Mouse (Mus musculus) retina, postnatal 7 days (tissue): Measurements from ENCODE around the gene Mst1r.

Experiments
- DNase-seq: peaks from one replicate; pipeline ENCODE4 v3.0.0-alpha.2; 2012; ENCODE audit warnings: low read depth, low spot score

Gene Mst1r

DNA sequence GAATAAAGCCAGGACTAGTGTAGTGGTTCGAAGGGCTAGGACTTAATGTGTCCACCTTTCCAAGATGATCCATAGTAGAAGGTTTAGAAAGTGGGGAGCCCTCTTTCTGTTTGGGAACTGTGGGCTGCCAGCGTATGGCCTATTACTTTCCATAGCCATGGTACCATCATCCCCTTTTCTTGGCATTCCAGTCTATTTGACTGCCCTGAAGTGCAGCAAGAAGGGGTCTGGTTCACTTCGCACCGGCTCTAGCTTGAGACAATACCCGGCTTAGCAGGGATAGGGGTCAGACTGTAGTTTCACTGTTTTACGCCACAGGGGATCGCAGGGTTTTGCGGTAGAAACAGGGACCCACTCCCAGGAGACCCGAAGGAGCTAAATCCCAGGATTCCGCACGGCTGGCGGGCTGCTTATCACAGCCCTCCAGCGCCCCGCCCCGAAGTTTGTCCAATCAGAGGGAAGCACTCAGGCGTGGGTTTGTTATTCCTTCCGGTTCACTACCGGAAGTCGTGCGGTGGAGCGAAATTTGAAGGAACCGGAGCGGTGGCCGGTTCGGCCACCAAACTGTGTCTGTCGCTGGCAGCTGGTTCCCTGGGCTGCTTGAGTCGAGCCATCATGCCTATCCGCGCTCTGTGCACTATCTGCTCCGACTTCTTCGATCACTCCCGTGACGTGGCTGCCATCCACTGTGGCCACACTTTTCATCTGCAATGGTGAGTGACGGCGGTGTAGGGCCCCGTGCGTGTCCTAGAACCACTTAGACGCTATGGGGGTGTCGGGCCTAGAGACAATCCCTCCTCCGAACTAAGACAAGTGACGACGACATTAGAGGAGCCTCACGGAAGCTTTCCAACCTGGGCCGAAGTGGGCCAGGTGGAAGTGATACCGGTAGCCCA lies 44.0 kb downstream of the Mst1r start:
- DNase-seq = peak; percentile 88

DNA sequence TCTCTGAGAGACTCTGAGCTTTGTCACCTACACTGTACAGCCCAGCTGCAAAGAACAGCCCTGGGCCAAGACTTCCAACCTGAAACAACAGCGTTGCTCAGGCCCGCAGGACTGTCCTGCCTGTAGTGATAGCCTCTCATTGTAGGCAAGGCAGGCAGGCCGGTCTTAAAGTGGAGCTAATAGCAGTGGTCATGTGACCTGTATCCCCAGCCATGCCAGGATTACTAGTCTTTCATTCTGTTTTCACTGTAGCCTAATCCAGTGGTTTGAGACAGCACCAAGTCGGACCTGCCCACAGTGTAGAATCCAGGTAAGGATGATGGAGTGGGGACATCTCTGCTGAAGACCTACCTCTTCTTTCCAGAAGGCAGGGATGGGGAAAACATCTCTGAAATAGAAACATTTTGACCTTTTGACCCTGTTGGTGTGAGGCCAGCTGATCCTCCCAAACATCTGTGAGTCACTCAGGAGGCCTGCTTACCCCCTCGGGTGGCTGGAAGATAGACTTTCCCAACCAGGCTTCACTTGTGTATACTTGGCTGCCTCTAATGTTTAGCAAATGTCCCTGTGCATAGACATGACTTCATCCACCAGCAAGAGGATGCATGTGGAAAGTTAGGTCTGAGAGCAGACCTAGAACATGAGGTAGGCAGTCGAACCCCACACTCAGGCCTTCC lies 49.1 kb downstream of the Mst1r start:
- no peak for DNase-seq

DNA sequence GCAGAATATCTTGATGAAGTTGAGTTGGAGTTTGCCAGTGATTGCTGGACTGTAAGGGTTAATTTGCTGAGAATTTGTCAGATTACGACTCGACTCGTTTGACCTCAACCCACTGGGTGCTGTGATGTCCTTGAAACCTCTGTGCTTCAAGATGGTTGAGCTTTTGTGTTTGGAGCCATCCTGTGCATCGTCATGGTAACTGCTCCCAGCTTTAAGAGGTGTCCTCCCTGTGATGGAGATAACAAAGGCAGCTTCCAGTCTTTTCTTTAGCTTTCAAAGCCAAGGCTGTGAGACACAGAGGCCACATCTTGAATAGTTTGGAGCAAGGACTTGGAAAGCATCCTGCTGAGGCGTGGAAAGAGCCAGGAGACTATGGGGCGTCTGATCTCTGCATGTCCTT lies 50.5 kb downstream of the Mst1r start:
- DNase-seq = no peak

DNA sequence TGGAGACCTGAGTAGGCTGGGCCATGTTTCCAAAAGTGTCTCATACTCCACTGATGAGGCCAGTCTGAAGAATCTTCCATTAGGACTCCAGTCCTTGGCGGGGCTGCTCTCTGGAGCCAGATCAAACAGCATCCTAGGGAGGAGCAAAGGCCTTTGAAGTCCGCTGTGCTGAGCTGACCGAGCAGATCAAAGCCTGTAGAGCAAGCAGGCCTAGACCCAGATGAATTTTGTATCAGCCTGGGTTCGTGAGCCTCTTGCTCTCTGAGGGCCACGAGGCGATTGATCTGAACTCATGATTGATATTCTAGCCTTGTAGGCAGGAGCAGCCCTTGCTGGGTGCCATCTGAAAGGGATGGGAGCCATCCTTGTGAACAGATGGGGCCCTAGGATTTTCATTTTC lies 53.2 kb downstream of the Mst1r start:
- no peak for DNase-seq

GRCm38 (mm10) chr9:107960928-107961327 lies 54.3 kb downstream of the Mst1r start:
- no peak for DNase-seq

GRCm38 (mm10) chr9:107961351-107961762 lies 54.7 kb downstream of the Mst1r start:
- no peak for DNase-seq

- DNase-seq = no peak
These were observed 55.2 kb downstream of the Mst1r start for GRCm38 (mm10) chr9:107961881-107962280.

- no peak for DNase-seq
These were observed 56.2 kb downstream of the Mst1r start for GRCm38 (mm10) chr9:107962916-107963315.

- DNase-seq = peak; percentile 75
These were observed 57.0 kb downstream of the Mst1r start for GRCm38 (mm10) chr9:107963700-107964099.

DNA sequence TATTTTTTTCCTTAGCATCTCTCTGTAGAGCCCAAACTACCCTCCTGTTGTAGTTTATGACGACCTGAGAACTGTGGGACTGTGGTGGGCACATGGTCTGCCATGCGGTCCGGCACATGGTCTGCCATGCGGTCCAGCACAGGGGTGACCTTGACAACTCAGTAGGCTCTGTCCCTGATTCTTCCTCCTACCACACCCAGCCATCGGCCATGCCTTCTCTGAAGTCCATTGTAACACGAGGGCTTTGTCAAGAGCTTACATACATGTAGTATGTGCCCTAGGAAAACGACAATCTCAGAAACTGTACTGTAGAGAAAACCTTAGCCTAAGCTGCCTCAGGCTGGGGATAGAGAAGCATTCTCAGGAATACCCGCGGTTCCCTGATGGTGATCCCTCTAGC lies 58.0 kb downstream of the Mst1r start:
- DNase-seq = no peak

GRCm38 (mm10) chr9:107966676-107967075 lies 60.0 kb downstream of the Mst1r start:
- DNase-seq = no peak

- no peak for DNase-seq
These were observed 60.8 kb downstream of the Mst1r start for GRCm38 (mm10) chr9:107967437-107967836.

- no peak for DNase-seq
These were observed 61.9 kb downstream of the Mst1r start for GRCm38 (mm10) chr9:107968531-107968930.
